Mouse (Mus musculus): ENCODE results near the gene Ncf2. TPM values are rescaled to one million over a fixed set of nuclear protein-coding genes. Genes with fewer than 3 reads are reported as not detected.

Gene Ncf2
- total RNA-seq, 1 experiment from 2014 or later = 70.1 TPM

GRCm38 (mm10) chr1:152795688-152796255 is 4.2 kb upstream of the Ncf2 start:
- ATAC-seq (replicated peaks; ENCODE audit: low read depth, poor library complexity, severe bottlenecking) = 0 out of 2 replicates have a peak, but pooled peaks have one; percentile 27

GRCm38 (mm10) chr1:152796683-152797263 is 3.2 kb upstream of the Ncf2 start:
- ATAC-seq (replicated peaks; ENCODE audit: low read depth, poor library complexity, severe bottlenecking) = peak; percentile 24; the same call in 1 of the 2 replicates

- peak; percentile 84 for ATAC-seq (replicated peaks; ENCODE audit: low read depth, poor library complexity, severe bottlenecking)
Measured at GRCm38 (mm10) chr1:152798125-152798524, 1.9 kb upstream of the Ncf2 start.

GRCm38 (mm10) chr1:152800633-152801176 is 711 bp downstream of the Ncf2 start:
- ATAC-seq (replicated peaks; ENCODE audit: low read depth, poor library complexity, severe bottlenecking) = no peak

GRCm38 (mm10) chr1:152804907-152805306 is 4.9 kb downstream of the Ncf2 start:
- ATAC-seq (replicated peaks; ENCODE audit: low read depth, poor library complexity, severe bottlenecking) = peak; percentile 45

- peak; percentile 84 for ATAC-seq (replicated peaks; ENCODE audit: low read depth, poor library complexity, severe bottlenecking)
Measured at GRCm38 (mm10) chr1:152807619-152808391, 7.8 kb downstream of the Ncf2 start.

- ATAC-seq (replicated peaks; ENCODE audit: low read depth, poor library complexity, severe bottlenecking) = 0 out of 2 replicates have a peak, but pooled peaks have one; percentile 4
Measured at GRCm38 (mm10) chr1:152808392-152808680, 8.3 kb downstream of the Ncf2 start.

- ATAC-seq (replicated peaks; ENCODE audit: low read depth, poor library complexity, severe bottlenecking) = no peak
Measured at GRCm38 (mm10) chr1:152809541-152810252, 9.7 kb downstream of the Ncf2 start.

GRCm38 (mm10) chr1:152810533-152811439 is 10.8 kb downstream of the Ncf2 start:
- ATAC-seq (replicated peaks; ENCODE audit: low read depth, poor library complexity, severe bottlenecking) = peak; percentile 40

- ATAC-seq (replicated peaks; ENCODE audit: low read depth, poor library complexity, severe bottlenecking) = peak; percentile 64
Measured at GRCm38 (mm10) chr1:152815265-152815701, 15.3 kb downstream of the Ncf2 start.

GRCm38 (mm10) chr1:152817027-152817769 is 17.2 kb downstream of the Ncf2 start:
- ATAC-seq (replicated peaks; ENCODE audit: low read depth, poor library complexity, severe bottlenecking) = no peak

GRCm38 (mm10) chr1:152817794-152818193 is 17.8 kb downstream of the Ncf2 start:
- ATAC-seq (replicated peaks; ENCODE audit: low read depth, poor library complexity, severe bottlenecking) = no peak

GRCm38 (mm10) chr1:152819558-152819957 is 19.6 kb downstream of the Ncf2 start:
- no peak for ATAC-seq (replicated peaks; ENCODE audit: low read depth, poor library complexity, severe bottlenecking)

GRCm38 (mm10) chr1:152820911-152821695 is 21.1 kb downstream of the Ncf2 start:
- no peak for ATAC-seq (replicated peaks; ENCODE audit: low read depth, poor library complexity, severe bottlenecking)

GRCm38 (mm10) chr1:152821746-152822145 is 21.8 kb downstream of the Ncf2 start:
- ATAC-seq (replicated peaks; ENCODE audit: low read depth, poor library complexity, severe bottlenecking) = no peak

GRCm38 (mm10) chr1:152824206-152824605 is 24.2 kb downstream of the Ncf2 start:
- ATAC-seq (replicated peaks; ENCODE audit: low read depth, poor library complexity, severe bottlenecking) = no peak

- no peak for ATAC-seq (replicated peaks; ENCODE audit: low read depth, poor library complexity, severe bottlenecking)
Measured at GRCm38 (mm10) chr1:152826446-152826845, 26.5 kb downstream of the Ncf2 start.

- ATAC-seq (replicated peaks; ENCODE audit: low read depth, poor library complexity, severe bottlenecking) = no peak
Measured at GRCm38 (mm10) chr1:152828168-152828567, 28.2 kb downstream of the Ncf2 start.

Measured in common myeloid progenitor, adult 5-6 weeks (primary cell).